Mouse (Mus musculus) left cerebral cortex, adult 8-10 months (tissue): ENCODE results near the gene Ppil2. TPM values are rescaled to one million over a fixed set of nuclear protein-coding genes. Genes with fewer than 3 reads are reported as not detected.

ENCODE experiments used
- DNase-seq, 2 experiments: peaks; one replicate each; pipeline ENCODE4 v3.0.0; 2022; ENCODE audit warnings: low spot score in 2 of 2
- total RNA-seq, 4 experiments: library from RNA; stranded (reverse); gene quantifications; 2 replicates each; pipeline ENCODE4 v1.2.4; 2022

Ppil2 gene
- total RNA-seq, 4 experiments from 2014 or later: 70.7 to 86.3 (median 81.6) TPM

- no peak for DNase-seq
Measured at GRCm38 (mm10) chr16:17102630-17103220, 8.3 kb downstream of the Ppil2 start.

DNA sequence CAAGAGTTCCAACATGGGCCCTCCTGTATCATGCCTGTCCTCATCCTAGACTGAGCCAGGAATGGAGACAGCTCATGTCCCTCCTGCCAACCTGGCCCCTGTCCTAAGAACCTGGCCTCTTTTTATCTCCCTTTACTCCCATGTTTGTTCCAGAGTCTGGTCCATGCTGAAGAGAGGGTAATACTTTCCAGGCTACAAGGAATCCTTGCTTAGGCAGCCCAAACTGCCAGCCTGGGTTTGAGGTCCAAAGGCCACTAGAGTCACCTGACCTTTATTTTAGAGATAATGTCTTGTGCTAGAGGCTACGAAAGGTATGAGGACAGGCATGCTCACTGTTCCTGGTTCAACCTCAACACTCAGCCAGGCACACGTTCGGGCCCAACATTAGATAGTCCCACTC is 14.1 kb downstream of the Ppil2 start:
- DNase-seq: no peak

GRCm38 (mm10) chr16:17088346-17088745 is 22.7 kb downstream of the Ppil2 start:
- no peak for DNase-seq

DNA sequence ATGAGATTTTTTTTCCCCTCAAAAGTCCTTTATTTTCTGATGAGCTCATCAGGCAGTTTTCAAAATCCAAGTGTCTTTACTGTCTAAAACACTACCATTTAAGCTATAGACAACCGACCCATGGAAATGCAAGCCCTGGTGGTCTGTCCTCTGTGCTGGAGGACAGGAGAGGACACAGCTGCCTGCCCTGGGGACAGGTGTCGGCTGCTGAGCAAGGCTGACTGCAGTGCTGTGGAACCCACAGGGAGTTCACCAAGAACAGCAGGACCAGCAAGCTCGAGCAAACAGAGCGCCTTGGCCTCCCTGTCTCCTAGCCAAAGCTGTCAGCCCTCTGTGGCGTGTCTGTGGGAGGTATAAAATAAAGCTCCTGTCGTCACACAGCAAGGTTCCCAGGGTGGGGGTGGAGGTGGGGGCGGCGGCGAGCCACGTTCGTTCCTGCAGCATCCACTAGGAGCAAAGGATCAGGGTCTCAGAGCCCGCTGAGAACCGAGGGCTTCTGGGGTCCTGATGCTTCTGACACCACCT is 24.3 kb downstream of the Ppil2 start:
- no peak for DNase-seq

DNA sequence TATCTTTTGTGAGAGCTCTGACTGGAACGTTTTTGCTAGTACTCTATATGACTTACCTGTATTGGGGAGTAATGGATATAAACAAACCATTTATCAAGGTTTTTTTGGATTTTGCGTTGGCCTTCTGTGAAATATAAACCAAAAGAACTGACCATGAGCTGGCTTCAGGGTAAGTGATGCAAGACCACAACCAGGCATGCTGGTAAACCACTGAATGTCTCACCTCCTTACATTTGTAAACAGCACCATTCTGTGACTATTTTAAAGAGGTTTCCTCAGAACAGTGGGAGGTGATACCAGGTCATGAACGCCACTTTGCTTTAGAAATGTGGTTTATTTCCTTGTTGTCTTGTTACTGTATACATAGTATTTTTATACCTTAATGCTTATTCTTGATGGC is 24.8 kb downstream of the Ppil2 start:
- no peak for DNase-seq

- no peak for DNase-seq
Measured at GRCm38 (mm10) chr16:17085636-17086035, 25.4 kb downstream of the Ppil2 start.

- no peak for DNase-seq
Measured at GRCm38 (mm10) chr16:17082121-17082792, 28.8 kb downstream of the Ppil2 start.

DNA sequence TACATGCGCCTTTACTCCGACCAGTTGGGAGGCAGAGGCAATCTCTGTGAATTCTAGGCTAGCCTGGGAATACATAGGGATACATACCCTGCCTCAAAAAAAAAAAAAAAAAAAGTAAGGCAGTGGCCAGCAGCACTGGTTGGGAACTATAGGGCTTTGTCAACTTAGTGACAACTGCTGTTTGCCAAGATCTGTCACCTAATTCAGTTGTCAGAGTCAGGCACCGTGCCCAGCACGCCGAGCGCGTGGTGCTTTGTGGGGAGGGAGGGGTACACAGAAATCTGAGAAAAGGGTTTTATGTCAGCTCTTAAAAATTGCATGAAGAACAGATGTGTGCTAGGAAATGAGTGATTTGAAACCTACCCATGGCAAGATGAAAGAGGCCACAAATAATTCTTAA is 33.0 kb downstream of the Ppil2 start:
- no peak for DNase-seq

GRCm38 (mm10) chr16:17076869-17077268 is 34.2 kb downstream of the Ppil2 start:
- no peak for DNase-seq

GRCm38 (mm10) chr16:17076301-17076700 is 34.8 kb downstream of the Ppil2 start:
- DNase-seq: no peak

GRCm38 (mm10) chr16:17073000-17073399 is 38.1 kb downstream of the Ppil2 start:
- DNase-seq: no peak

- DNase-seq: no peak
Measured at GRCm38 (mm10) chr16:17070716-17071115, 40.3 kb downstream of the Ppil2 start.

DNA sequence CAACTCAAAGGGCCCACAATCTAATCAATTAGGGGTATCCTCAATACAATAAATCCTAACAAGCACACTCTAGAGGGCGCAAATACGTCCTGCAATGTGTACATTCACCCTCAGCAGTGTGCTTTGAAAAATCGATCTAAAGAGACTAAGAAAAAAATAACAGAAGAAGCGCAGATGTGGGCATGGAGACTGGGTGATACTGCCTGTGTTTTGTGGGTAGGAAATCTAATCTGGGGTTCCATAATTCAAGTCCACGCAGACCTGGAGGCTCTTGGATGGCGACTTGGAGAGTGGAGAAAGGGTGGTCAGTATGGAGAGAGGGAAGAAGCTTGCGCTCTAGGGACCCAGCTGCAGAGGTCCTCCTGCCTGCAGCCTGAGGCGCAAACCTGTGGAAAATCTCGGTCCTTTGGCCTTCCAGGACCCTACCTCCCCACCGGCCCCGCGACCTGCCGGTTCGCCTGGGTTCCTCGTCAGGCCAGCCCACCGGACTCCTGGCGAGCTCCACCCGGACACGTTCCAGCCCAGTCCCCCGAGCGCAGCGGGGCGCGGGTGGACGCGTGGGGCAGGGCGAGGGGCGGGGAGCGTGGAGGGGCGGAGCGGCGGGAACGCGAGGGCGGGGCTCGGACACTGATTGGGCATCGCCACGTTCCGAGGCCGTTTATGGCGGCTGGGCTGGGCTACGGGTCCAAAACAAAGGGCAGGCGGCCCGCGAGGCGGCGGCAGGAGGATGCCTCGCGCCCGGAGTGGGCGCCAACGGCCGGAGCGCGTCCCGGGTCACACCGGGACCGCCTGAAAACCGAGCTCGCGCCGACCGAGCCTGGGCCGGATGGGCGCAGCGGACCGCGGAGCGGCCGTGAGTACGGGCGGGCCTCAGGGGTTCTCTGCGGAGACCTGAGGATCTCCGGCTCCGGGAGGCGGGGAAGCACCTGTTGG is 41.3 kb downstream of the Ppil2 start, which contains the start of gene Ypel1:
Gene Ypel1 (plus strand): TSS at position 186 of the 933 bp plus-strand sequence.
- DNase-seq: peak; percentile 70 to 78

- DNase-seq: no peak
Measured at GRCm38 (mm10) chr16:17067552-17067951, 43.5 kb downstream of the Ppil2 start.

GRCm38 (mm10) chr16:17062338-17062737 is 48.7 kb downstream of the Ppil2 start:
- DNase-seq: no peak

DNA sequence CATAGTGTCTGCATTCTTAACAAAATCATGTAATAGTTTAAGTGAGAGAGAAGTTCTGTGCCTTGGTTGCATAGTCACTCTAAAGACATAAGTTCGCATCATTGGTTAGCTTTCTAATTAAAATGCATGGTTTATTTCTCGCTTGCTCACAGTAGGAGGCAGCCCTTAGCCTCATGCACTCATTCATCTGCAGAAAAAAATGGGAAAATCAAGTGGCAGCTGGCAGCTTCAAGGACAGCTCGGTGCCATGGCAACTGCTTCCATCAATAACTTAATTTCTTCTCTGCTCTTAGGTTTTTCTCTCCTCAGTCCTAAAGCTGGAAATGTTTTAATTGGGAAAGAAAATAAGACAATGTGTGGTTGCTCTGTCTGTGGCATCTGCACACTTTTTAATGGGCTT is 55.5 kb downstream of the Ppil2 start:
- peak in 1 of 2 experiments; percentile 64 for DNase-seq

- DNase-seq: no peak
Measured at GRCm38 (mm10) chr16:17053903-17054302, 57.2 kb downstream of the Ppil2 start.

- DNase-seq: no peak
Measured at GRCm38 (mm10) chr16:17052087-17052486, 59.0 kb downstream of the Ppil2 start.

DNA sequence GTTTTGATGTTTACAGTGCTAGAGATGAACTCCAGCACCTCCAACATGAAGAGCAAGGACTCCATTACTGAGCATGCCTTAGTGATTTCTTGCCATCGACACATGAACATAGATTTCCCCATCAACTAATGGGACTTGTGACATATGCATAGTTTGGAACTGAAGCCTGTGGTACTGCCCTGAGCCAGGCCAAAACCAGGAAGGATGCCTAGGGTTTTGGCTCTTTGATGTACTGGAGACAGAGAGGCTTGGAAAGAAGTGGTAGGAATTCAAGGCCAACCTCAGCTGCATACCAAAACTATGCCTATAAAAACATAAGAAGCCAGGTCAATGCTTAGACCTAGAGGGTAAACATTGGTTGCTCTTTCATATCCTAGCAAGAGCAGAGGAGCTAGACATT is 61.2 kb downstream of the Ppil2 start:
- no peak for DNase-seq

GRCm38 (mm10) chr16:17045287-17045686 is 65.8 kb downstream of the Ppil2 start:
- DNase-seq: no peak

DNA sequence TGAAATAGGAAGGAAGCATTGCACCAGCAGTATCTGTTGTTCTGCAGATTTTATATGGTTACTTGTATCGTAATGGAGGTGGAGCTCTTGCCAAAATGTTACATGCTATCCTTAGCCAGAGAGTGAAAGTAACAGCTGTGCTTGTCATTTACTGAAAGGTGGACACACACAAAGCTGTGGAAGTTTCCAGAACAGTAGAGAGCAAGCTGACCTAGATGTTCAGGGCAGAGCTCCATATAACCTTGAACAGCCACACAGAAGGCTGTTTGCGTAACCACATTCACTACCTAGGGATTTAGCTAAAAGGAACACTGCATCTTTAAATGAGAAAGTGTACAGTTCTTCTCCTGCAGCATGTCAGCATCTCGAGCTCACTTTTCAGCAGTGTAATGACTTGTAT is 66.7 kb downstream of the Ppil2 start:
- no peak for DNase-seq

- no peak for DNase-seq
Measured at GRCm38 (mm10) chr16:17041417-17041816, 69.6 kb downstream of the Ppil2 start.
